Mouse (Mus musculus) ES-E14 (cell line): ENCODE measurements around the gene Asb12.

ENCODE experiments used
- CHD2 ChIP-seq: IDR thresholded peaks from 2 replicates; pipeline ENCODE4 v1.6.1; 2014; ENCODE audit warnings: mild to moderate bottlenecking, low read depth, low read length, inconsistent platforms
- HCFC1 ChIP-seq: IDR thresholded peaks from 2 replicates; pipeline ENCODE4 v1.6.1; 2012; ENCODE audit warnings: low read length, inconsistent platforms, borderline replicate concordance; ENCODE audit not compliant: insufficient read depth
- MAFK ChIP-seq: IDR thresholded peaks from 2 replicates; pipeline ENCODE4 v1.6.1; 2014; ENCODE audit warnings: mild to moderate bottlenecking, low read depth, low read length, inconsistent platforms; ENCODE audit not compliant: insufficient read depth
- ZC3H11A ChIP-seq: IDR thresholded peaks from 2 replicates; pipeline ENCODE4 v1.6.1; 2012; ENCODE audit warnings: low read depth, mild to moderate bottlenecking, inconsistent platforms, low read length, borderline replicate concordance
- ZNF384 ChIP-seq: IDR thresholded peaks from 2 replicates; pipeline ENCODE4 v1.6.1; 2012; ENCODE audit warnings: low read depth, low read length, inconsistent platforms

DNA sequence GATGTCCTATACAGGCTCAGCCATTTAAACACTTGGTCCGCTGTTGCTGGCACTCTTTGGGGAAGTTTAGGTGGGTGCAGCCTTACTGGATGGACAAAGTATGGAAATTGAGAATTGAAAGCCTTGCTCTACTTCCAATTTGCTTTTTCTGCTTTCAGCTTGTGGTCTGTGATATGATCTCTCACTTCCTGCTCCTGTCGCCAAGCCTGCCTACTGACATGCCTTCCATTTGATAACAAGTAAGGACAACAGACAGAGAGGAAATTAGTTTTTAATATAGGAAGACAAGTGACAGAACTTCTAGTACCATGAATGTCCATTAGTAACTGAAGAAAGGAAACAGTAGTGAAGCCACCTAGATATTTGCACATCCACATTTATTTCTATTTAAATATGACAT, 32.6 kb downstream of the Asb12 start:
- no peak for TF ChIP-seq HCFC1
- TF ChIP-seq ZNF384: no peak
- no peak for TF ChIP-seq CHD2
- TF ChIP-seq ZC3H11A: no peak
- no peak for TF ChIP-seq MAFK
